Mouse (Mus musculus): ENCODE results near the gene Atp1b3.

- no peak for TF ChIP-seq POLR2A (IDR thresholded peaks at IDR 0.05; ENCODE audit: low read depth, low read length)
- TF ChIP-seq CTCF (IDR thresholded peaks at IDR 0.05; ENCODE audit: extremely low read depth, insufficient read length, insufficient replicate concordance, low read depth, low read length) = no peak
Measured at GRCm38 (mm10) chr9:96348885-96349284, 15.4 kb downstream of the Atp1b3 start.

Data from small intestine, adult 2 months (tissue).